Mouse (Mus musculus) liver, adult 2 months (tissue): ENCODE measurements around the gene Hspa1a.

Experiments used
- CTCF ChIP-seq: fragments of 200-500 bp; IDR thresholded peaks from 2 replicates; pipeline ENCODE4 v1.5.1; 2011; ENCODE audit warnings: low read depth, low read length, control low read depth
- POLR2A ChIP-seq: fragments of 200-500 bp; IDR thresholded peaks from 2 replicates; pipeline ENCODE4 v1.6.1; 2011; ENCODE audit warnings: low read length, control low read depth; ENCODE audit not compliant: insufficient read depth; ENCODE audit errors: extremely low read depth

DNA sequence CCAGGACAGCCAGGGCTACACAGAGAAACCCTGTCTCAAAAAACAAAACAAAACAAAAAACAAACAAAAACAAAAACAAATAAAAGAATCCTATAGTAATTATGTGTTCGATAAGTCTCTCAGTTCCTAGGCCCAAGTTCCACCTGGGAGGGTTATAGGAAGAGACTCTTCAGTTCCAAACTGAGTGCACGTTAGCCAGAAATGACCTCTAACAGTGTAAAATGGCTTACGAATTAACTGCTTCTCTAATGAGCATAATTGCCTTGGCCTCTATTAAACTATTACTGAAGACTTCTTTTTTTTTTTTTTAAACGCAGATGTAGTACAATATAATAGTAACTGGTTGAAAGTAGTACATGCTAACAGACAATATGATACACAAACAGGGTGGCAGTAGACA, 18.1 kb downstream of the Hspa1a start:
- TF ChIP-seq CTCF: no peak
- no peak for TF ChIP-seq POLR2A
